Mouse (Mus musculus): ENCODE data around the gene 9530068E07Rik. TPM values are rescaled to one million over a fixed set of nuclear protein-coding genes. Genes with fewer than 3 reads are reported as not detected.

Gene 9530068E07Rik
- total RNA-seq, 1 experiment, result 55.0 TPM

GRCm38 (mm10) chr11:52358520-52358919, 37.7 kb upstream of the 9530068E07Rik start:
- in situ Hi-C loops (cut with MboI; ENCODE audit: low sequenced_read_pairs in 2 of 2, unreplicated experiment in 2 of 2), result no loop called here
- peak overlapping the region in 1 of 2 experiments; percentile 56; a peak in 3 of 4 replicates for H3K4me3 ChIP-seq (ENCODE audit: insufficient read depth in 1 of 2, low read depth in 1 of 2, low read length in 2 of 2, poor library complexity in 1 of 2, severe bottlenecking in 1 of 2)
- H3K4me1 ChIP-seq (ENCODE audit: control insufficient read depth in 2 of 2, insufficient read depth in 2 of 2, low read length in 2 of 2, poor library complexity in 1 of 2), result peaks cover 1 to 5% of the 10 kb centered on the region in 2 experiments; a peak in 2 of 4 replicates
- DNase-seq (ENCODE audit: low read depth, low spot score), result no peak
- peak overlapping the region; percentile 70; the same call in 1 of the 2 replicates for H3K9ac ChIP-seq (ENCODE audit: insufficient read depth, low read depth, low read length, poor library complexity, severe bottlenecking)
- H3K9me3 ChIP-seq (ENCODE audit: control insufficient read depth, insufficient read depth, low read depth, low read length), result peaks cover 1% of the 10 kb centered on the region; the same call in 1 of the 2 replicates
- no peak for TF ChIP-seq ZC3H11A (IDR thresholded peaks at IDR 0.05; ENCODE audit: borderline replicate concordance, low read depth, low read length)
- TF ChIP-seq ZNF384 (IDR thresholded peaks at IDR 0.05; ENCODE audit: low read depth, low read length), result peak; percentile 87
- TF ChIP-seq MAFK (IDR thresholded peaks at IDR 0.05; ENCODE audit: insufficient read depth, low read depth, low read length), result no peak
- peak overlapping the region; percentile 98; the same call in 1 of the 2 replicates for H3K27ac ChIP-seq (ENCODE audit: insufficient read depth, low read depth, low read length, poor library complexity, severe bottlenecking)
- no peaks in the 10 kb centered on the region for H3K36me3 ChIP-seq (ENCODE audit: control insufficient read depth, insufficient read depth, low read length, poor library complexity, severe bottlenecking)

- H3K4me3 ChIP-seq (ENCODE audit: insufficient read depth in 1 of 2, low read depth in 1 of 2, low read length in 2 of 2, poor library complexity in 1 of 2, severe bottlenecking in 1 of 2), result peak overlapping the region; percentile 69 to 90
- TF ChIP-seq MAFK (IDR thresholded peaks at IDR 0.05; ENCODE audit: insufficient read depth, low read depth, low read length) (peak; percentile 96), HCFC1 (IDR thresholded peaks at IDR 0.05; ENCODE audit: borderline replicate concordance, insufficient read depth, low read length) (no peak)
- H3K27ac ChIP-seq (ENCODE audit: insufficient read depth, low read depth, low read length, poor library complexity, severe bottlenecking), result peak overlapping the region; percentile 98
- peaks cover 6 to 12% of the 10 kb centered on the region in 2 experiments; a peak in 2 of 4 replicates for H3K4me1 ChIP-seq (ENCODE audit: control insufficient read depth in 2 of 2, insufficient read depth in 2 of 2, low read length in 2 of 2, poor library complexity in 1 of 2)
- peak overlapping the region; percentile 94 for H3K9ac ChIP-seq (ENCODE audit: insufficient read depth, low read depth, low read length, poor library complexity, severe bottlenecking)
- peaks cover 1% of the 10 kb centered on the region; the same call in 1 of the 2 replicates for H3K9me3 ChIP-seq (ENCODE audit: control insufficient read depth, insufficient read depth, low read depth, low read length)
- DNase-seq (ENCODE audit: low read depth, low spot score), result peak; percentile 81
- H3K36me3 ChIP-seq (ENCODE audit: control insufficient read depth, insufficient read depth, low read length, poor library complexity, severe bottlenecking), result no peaks in the 10 kb centered on the region
- in situ Hi-C loops (cut with MboI; ENCODE audit: low sequenced_read_pairs in 2 of 2, unreplicated experiment in 2 of 2), result no loop called here
Measured at GRCm38 (mm10) chr11:52359686-52360470, 36.4 kb upstream of the 9530068E07Rik start.

GRCm38 (mm10) chr11:52360471-52361277, 35.6 kb upstream of the 9530068E07Rik start, which contains the start of gene Vdac1:
Vdac1 (plus strand) TSS chr11:52360860.
- peak within 1 kb of the TSS; percentile 98 for H3K27ac ChIP-seq (ENCODE audit: insufficient read depth, low read depth, low read length, poor library complexity, severe bottlenecking)
- H3K9me3 ChIP-seq (ENCODE audit: control insufficient read depth, insufficient read depth, low read depth, low read length), result peaks cover 1% of the 10 kb centered on the region; the same call in 1 of the 2 replicates
- peaks cover 7 to 16% of the 10 kb centered on the region in 2 experiments; a peak in 2 of 4 replicates for H3K4me1 ChIP-seq (ENCODE audit: control insufficient read depth in 2 of 2, insufficient read depth in 2 of 2, low read length in 2 of 2, poor library complexity in 1 of 2)
- no peak for DNase-seq (ENCODE audit: low read depth, low spot score)
- peak within 1 kb of the TSS; percentile 94 for H3K9ac ChIP-seq (ENCODE audit: insufficient read depth, low read depth, low read length, poor library complexity, severe bottlenecking)
- peak within 1 kb of the TSS; percentile 69 to 90 for H3K4me3 ChIP-seq (ENCODE audit: insufficient read depth in 1 of 2, low read depth in 1 of 2, low read length in 2 of 2, poor library complexity in 1 of 2, severe bottlenecking in 1 of 2)
- TF ChIP-seq CHD2 (IDR thresholded peaks at IDR 0.05; ENCODE audit: low read depth, low read length) (peak; percentile 45), HCFC1 (IDR thresholded peaks at IDR 0.05; ENCODE audit: borderline replicate concordance, insufficient read depth, low read length) (no peak; the same call in 1 of the 2 replicates), ZNF384 (IDR thresholded peaks at IDR 0.05; ENCODE audit: low read depth, low read length) (no peak), MAFK (IDR thresholded peaks at IDR 0.05; ENCODE audit: insufficient read depth, low read depth, low read length) (no peak), ZC3H11A (IDR thresholded peaks at IDR 0.05; ENCODE audit: borderline replicate concordance, low read depth, low read length) (no peak)
- in situ Hi-C loops (cut with MboI; ENCODE audit: low sequenced_read_pairs in 2 of 2, unreplicated experiment in 2 of 2), result no loop called here
- H3K36me3 ChIP-seq (ENCODE audit: control insufficient read depth, insufficient read depth, low read length, poor library complexity, severe bottlenecking), result no peaks in the 10 kb centered on the region

GRCm38 (mm10) chr11:52361287-52361921, 34.8 kb upstream of the 9530068E07Rik start:
- peaks cover 1% of the 10 kb centered on the region; the same call in 1 of the 2 replicates for H3K9me3 ChIP-seq (ENCODE audit: control insufficient read depth, insufficient read depth, low read depth, low read length)
- in situ Hi-C loops (cut with MboI; ENCODE audit: low sequenced_read_pairs in 2 of 2, unreplicated experiment in 2 of 2), result no loop called here
- DNase-seq (ENCODE audit: low read depth, low spot score), result no peak
- H3K9ac ChIP-seq (ENCODE audit: insufficient read depth, low read depth, low read length, poor library complexity, severe bottlenecking), result peak overlapping the region; percentile 76
- peak overlapping the region; percentile 69 to 90 for H3K4me3 ChIP-seq (ENCODE audit: insufficient read depth in 1 of 2, low read depth in 1 of 2, low read length in 2 of 2, poor library complexity in 1 of 2, severe bottlenecking in 1 of 2)
- H3K27ac ChIP-seq (ENCODE audit: insufficient read depth, low read depth, low read length, poor library complexity, severe bottlenecking), result peak overlapping the region; percentile 29
- peaks cover 7 to 19% of the 10 kb centered on the region in 2 experiments; a peak in 2 of 4 replicates for H3K4me1 ChIP-seq (ENCODE audit: control insufficient read depth in 2 of 2, insufficient read depth in 2 of 2, low read length in 2 of 2, poor library complexity in 1 of 2)
- TF ChIP-seq ZC3H11A (IDR thresholded peaks at IDR 0.05; ENCODE audit: borderline replicate concordance, low read depth, low read length) (no peak), CHD2 (IDR thresholded peaks at IDR 0.05; ENCODE audit: low read depth, low read length) (no peak), MAFK (IDR thresholded peaks at IDR 0.05; ENCODE audit: insufficient read depth, low read depth, low read length) (no peak), ZNF384 (IDR thresholded peaks at IDR 0.05; ENCODE audit: low read depth, low read length) (no peak), HCFC1 (IDR thresholded peaks at IDR 0.05; ENCODE audit: borderline replicate concordance, insufficient read depth, low read length) (no peak)
- no peaks in the 10 kb centered on the region for H3K36me3 ChIP-seq (ENCODE audit: control insufficient read depth, insufficient read depth, low read length, poor library complexity, severe bottlenecking)
